Mouse (Mus musculus) liver, embryonic 13.5 days (tissue): ENCODE measurements around the gene Ccdc180. TPM values are rescaled to one million over a fixed set of nuclear protein-coding genes. Genes with fewer than 3 reads are reported as not detected.

Experiments used
- ATAC-seq: fragments of 200-750 bp; cut with Nextera tagmentation; 2 replicates; pipeline ENCODE4 v1.8.0; 2017; ENCODE audit warnings: low read depth, mild to moderate bottlenecking, moderate number of reproducible peaks, moderate library complexity
- DNase-seq: peaks from one replicate; pipeline ENCODE4 v3.0.0; 2022
- H3K27ac ChIP-seq: fragments of 300-500 bp; sonication (generic); 2 replicates; pipeline ENCODE4 v1.5.1; 2015; ENCODE audit warnings: moderate library complexity, mild to moderate bottlenecking, inconsistent platforms
- H3K27me3 ChIP-seq: fragments of 300-500 bp; sonication (generic); 2 replicates; pipeline ENCODE4 v1.6.1; 2015; ENCODE audit warnings: mild to moderate bottlenecking, inconsistent platforms
- H3K36me3 ChIP-seq: fragments of 300-500 bp; sonication (generic); 2 replicates; pipeline ENCODE4 v1.6.1; 2015; ENCODE audit warnings: mild to moderate bottlenecking, inconsistent platforms
- H3K4me1 ChIP-seq: fragments of 300-500 bp; sonication (generic); replicated peaks from 2 replicates; pipeline ENCODE4 v1.6.1; 2015; ENCODE audit warnings: inconsistent platforms
- H3K4me2 ChIP-seq: fragments of 300-500 bp; sonication (generic); 2 replicates; pipeline ENCODE4 v1.6.1; 2015; ENCODE audit warnings: inconsistent platforms, mild to moderate bottlenecking, moderate library complexity
- H3K4me3 ChIP-seq: fragments of 300-500 bp; sonication (generic); replicated peaks from 2 replicates; pipeline ENCODE4 v1.5.1; 2015; ENCODE audit warnings: mild to moderate bottlenecking, inconsistent platforms
- H3K9ac ChIP-seq: fragments of 300-500 bp; sonication (generic); 2 replicates; pipeline ENCODE4 v1.6.1; 2015; ENCODE audit warnings: mild to moderate bottlenecking, inconsistent platforms
- H3K9me3 ChIP-seq: fragments of 300-500 bp; sonication (generic); replicated peaks from 2 replicates; pipeline ENCODE4 v1.6.1; 2016; ENCODE audit warnings: inconsistent platforms
- WGBS: fragments of 180-500 bp; shearing (Covaris S2); methylation state at CpG from one replicate; pipeline ENCODE4 v1.1.7; 2015; ENCODE audit not compliant: insufficient replicate concordance; 5-methylcytosine and 5-hydroxymethylcytosine counted together
- polyA plus RNA-seq: library from polyadenylated mRNA; unstranded; fragments of >200 nt; fragmentation: Nextera tagmentation; extraction: Ambion mirVana; gene quantifications from 2 replicates; pipeline ENCODE4 v1.2.1, GENCODE M21; 2015

Gene Ccdc180
- polyA plus RNA-seq, 1 experiment from 2014 or later = 0.07 TPM

DNA sequence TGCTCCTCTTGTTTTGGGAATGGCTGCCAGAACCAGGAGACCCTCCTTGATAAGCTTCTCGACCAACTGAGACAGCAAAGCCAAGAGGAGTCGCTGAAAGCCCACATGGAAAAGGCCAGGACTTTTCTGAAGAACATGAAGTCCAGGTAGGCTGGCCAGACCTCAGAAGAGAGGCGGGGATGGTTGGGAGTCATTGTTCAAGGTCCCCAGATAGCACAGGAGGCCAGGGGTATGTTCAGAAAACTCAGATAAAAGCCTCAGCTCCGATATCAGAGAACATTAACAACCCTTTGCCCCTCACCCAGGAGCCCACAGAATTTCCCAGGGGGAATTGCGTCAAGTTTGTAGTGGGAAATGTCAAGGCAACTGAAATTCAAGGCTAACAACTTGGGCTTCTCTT lies 21.2 kb downstream of the Ccdc180 start:
- WGBS = 53% methylated on average over 5 of the region's 5 CpGs
- Histone ChIP-seq H3K4me2 (no peak overlapping the region), H3K27ac (no peak overlapping the region), H3K9me3 (no peaks in the 10 kb centered on the region), H3K27me3 (no peaks in the 10 kb centered on the region), H3K36me3 (no peaks in the 10 kb centered on the region), H3K4me1 (no peaks in the 10 kb centered on the region), H3K9ac (no peak overlapping the region), H3K4me3 (no peak overlapping the region)
- DNase-seq = no peak
- ATAC-seq = no peak

DNA sequence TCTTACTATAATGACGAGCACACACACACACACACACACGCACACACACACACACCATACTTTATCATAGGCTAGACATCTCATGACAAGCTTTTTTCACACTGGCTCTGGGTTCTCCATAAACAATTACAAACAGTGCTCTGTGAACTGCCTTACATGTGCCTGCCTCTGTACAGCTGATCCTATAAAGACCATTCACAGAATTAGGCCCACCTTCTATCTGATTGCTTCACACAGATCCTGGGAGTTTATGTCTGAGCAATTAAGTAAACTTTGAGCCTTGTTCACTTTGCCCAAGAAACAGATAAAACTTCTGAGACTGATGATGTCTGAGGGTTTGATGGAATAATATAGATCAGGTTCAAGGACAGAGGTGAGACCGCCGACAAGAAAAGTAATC lies 21.8 kb downstream of the Ccdc180 start:
- DNase-seq (no peak), ATAC-seq (no peak)
- Histone ChIP-seq H3K27me3 (no peaks in the 10 kb centered on the region), H3K27ac (no peak overlapping the region), H3K4me3 (no peak overlapping the region), H3K9ac (no peak overlapping the region), H3K9me3 (no peaks in the 10 kb centered on the region), H3K36me3 (no peaks in the 10 kb centered on the region), H3K4me1 (no peaks in the 10 kb centered on the region), H3K4me2 (no peak overlapping the region)
- 66% methylated on average over 4 of the region's 4 CpGs for WGBS

DNA sequence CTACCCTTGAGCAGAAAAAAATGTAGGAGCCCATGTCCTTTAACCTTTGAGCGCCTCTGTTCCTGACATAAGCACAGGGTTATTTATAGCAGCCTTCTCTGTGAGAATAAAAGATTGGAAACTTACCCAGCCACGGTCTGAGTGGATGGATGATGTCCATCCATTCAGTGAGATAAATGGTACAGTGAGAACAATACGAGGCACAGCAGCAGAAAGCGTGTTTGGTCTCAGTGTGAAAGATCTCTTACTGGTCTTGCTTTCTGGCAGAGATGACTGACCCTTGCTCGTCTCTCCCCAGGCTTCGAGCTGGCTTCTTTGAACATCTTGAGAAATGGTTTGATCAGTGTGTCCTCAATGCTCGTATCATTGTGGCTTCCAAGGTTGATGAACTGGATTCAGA lies 27.0 kb downstream of the Ccdc180 start:
- 51% methylated on average over 7 of the region's 7 CpGs for WGBS
- DNase-seq = no peak
- ATAC-seq = no peak

DNA sequence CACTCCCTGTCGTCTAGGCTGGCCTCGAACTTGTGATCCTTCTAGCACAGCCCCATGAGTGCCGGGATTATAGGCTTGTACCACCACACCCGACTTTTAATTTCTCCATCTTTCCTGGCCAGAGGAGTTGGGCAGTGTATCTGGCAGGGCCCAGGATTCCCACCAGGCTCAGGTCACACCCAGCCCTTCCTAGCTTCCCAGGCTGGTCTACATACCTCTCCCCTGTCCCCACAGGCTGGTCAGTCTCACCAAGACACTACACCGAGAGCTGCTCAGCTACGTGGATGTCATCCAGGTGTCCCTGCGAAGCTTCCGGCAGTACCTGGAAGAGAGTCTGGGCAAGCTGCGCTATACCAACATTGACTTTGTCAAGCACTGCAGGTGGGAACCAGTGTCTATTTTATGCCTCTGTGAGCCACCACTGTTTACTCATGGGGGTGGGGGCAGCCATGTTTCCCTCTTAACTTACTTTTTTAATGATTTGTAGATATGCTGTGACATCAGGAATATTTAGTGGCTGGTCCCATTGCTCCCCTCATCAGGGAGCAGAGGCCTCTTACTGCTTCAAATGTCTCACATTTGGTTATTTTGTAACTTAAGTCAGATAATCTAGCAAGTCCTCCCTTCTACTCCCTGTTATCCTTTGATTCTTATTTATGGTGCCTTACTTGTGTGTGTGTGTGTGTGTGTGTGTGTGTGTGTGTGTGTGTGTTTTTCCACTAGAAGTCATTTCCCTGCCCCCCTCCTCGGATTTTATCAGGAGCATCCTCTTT lies 31.7 kb downstream of the Ccdc180 start:
- no peak overlapping the region for H3K9ac ChIP-seq
- WGBS = 77% methylated on average over 10 of the region's 10 CpGs
- ATAC-seq = no peak

More for the DNA sequence above, 27.0 kb downstream of the Ccdc180 start:
- Histone ChIP-seq H3K9me3 (no peaks in the 10 kb centered on the region), H3K36me3 (no peaks in the 10 kb centered on the region), H3K27ac (no peak overlapping the region), H3K27me3 (no peaks in the 10 kb centered on the region), H3K4me2 (no peak overlapping the region), H3K4me3 (no peak overlapping the region), H3K9ac (no peak overlapping the region), H3K4me1 (no peaks in the 10 kb centered on the region)

DNA sequence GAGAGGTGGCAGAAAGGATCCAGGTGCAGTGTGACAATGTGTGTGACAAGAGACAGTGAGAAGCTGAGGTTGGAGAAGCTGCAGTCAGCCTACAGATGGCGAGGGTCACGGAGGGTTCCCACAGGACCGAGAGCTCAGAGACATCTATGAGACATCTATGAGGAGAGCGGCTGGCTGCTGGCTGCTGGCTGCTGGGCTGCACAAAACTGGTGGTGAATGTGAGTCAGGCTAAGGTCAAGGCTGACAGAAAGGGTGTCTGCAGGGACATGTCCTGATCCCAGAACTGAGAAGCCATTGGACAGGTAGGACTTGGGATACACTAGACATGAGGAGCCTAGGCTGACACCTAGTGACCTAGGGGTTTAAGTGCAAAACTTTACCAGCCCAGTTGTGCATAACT lies 33.9 kb downstream of the Ccdc180 start:
- H3K4me2 ChIP-seq = no peak overlapping the region
- DNase-seq (no peak), ATAC-seq (no peak)
- no peaks in the 10 kb centered on the region for H3K9me3 ChIP-seq
- no peak overlapping the region for H3K9ac ChIP-seq
- WGBS = 73% methylated on average over 4 of the region's 4 CpGs
- H3K27me3 ChIP-seq = no peaks in the 10 kb centered on the region
- H3K36me3 ChIP-seq = no peaks in the 10 kb centered on the region
- no peak overlapping the region for H3K4me3 ChIP-seq
- H3K27ac ChIP-seq = no peak overlapping the region
- no peaks in the 10 kb centered on the region for H3K4me1 ChIP-seq

More for the DNA sequence above, 31.7 kb downstream of the Ccdc180 start:
- Histone ChIP-seq H3K27ac (no peak overlapping the region), H3K27me3 (no peaks in the 10 kb centered on the region), H3K9me3 (no peaks in the 10 kb centered on the region), H3K4me3 (no peak overlapping the region), H3K4me2 (no peak overlapping the region), H3K4me1 (no peaks in the 10 kb centered on the region), H3K36me3 (no peaks in the 10 kb centered on the region)
- no peak for DNase-seq

DNA sequence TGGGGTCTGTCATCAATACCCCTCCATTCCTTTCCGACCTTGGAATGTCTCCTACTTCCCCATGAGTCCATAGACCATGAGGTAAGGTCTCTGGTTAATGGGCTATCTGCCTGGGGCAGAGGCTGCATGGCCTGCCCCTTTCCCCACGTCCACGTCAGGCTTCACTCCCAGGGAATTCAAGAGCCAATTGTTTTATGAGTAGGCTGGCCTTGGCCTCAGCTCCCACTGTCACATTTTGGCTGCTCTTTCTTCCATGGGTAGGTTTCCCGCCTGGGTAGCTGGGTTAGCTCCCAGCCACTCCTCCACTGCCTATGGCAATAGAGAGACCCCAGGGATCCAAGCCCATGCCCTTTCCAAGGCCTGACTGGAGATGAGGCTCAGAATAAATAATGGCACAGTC lies 38.5 kb downstream of the Ccdc180 start:
- Histone ChIP-seq H3K4me1 (no peaks in the 10 kb centered on the region), H3K27me3 (no peaks in the 10 kb centered on the region), H3K9me3 (no peaks in the 10 kb centered on the region), H3K9ac (no peak overlapping the region), H3K4me3 (no peak overlapping the region), H3K27ac (no peak overlapping the region), H3K36me3 (no peaks in the 10 kb centered on the region), H3K4me2 (no peak overlapping the region)
- WGBS = 67% methylated on average over 4 of the region's 4 CpGs
- DNase-seq (no peak), ATAC-seq (no peak)

DNA sequence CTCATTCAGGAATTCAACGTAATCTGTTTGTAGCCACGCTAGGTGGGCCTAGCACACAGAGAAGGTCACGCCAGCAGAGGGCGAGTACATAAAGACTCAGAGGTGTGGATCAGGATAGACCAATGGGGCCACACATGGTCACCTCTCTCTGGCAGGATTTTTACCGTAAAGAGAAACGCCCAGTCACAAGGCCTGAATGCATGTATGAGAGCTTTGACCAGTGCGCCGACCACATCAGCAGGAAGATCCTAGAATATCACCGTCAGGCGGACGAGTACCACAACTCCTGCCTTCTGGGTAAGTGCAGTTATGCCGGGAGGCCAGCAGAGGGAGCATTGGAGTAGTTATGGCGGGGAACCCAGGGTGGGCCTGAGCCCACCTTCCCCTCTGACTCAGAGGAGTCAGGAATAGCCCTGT lies 51.5 kb downstream of the Ccdc180 start:
- H3K4me3 ChIP-seq = no peak overlapping the region
- no peak overlapping the region for H3K9ac ChIP-seq
- 12% methylated on average over 13 of the region's 13 CpGs for WGBS
- peak overlapping the region; percentile 38 for H3K4me2 ChIP-seq
- no peaks in the 10 kb centered on the region for H3K27me3 ChIP-seq
- H3K9me3 ChIP-seq = no peaks in the 10 kb centered on the region
- no peak overlapping the region for H3K27ac ChIP-seq
- H3K36me3 ChIP-seq = no peaks in the 10 kb centered on the region
- ATAC-seq (no peak), DNase-seq (peak; percentile 9)
- H3K4me1 ChIP-seq = no peaks in the 10 kb centered on the region

DNA sequence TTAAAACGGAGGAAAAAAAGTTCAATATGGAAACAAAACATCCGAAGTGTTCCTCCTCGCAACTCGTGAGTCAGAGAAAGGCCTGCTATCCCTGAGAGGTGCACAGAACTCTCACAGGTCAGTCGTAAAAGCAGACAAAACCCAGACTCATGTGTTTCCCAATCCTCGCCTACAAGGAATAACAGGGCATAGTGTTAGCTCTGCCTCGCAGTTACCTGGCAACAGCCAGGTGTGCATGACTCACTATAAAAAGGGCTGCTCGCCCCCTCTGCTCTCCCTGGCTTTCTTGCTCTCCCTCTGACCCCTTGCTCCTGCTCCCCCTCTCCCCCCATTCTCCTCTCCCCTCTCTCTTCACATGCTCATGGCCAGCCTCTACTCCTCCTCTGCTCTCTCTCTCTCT lies 57.6 kb downstream of the Ccdc180 start:
- ATAC-seq = no peak
- 64% methylated on average over 8 of the region's 8 CpGs for whole genome bisulfite sequencing
- no peak for DNase-seq

DNA sequence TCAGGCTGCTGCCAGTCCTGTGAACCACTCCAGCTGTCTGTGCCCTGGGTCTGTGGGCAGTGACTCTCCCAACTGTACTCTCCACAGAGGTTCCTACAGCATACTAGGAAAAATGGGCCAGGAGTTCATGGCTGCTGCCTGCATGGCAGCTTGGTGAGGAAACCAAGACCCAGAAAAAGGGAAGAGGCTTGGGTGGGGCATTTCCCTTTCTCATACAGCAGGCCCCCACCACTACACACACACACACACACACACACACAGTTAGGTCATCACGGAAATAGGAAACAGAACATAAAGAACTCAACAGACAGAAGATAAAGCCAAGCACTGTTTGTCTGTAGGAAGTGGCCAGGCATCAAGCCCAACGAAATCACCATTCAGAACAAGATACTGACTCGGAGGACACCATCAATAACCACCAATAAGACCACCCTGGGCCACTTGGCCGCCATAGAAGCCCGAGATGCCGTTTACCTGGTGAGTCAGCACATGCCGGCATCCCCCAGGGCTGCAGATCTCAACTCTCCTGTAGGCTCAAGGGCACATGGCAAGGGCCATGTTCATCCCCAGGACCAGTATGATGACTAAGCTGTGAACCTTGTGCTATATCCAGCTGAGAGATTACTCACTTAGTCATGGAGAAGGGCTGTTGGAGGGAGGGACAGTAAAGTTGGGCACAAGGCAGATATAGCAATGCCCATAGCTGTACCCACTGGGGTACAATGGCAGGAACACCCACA lies 59.2 kb downstream of the Ccdc180 start:
- no peaks in the 10 kb centered on the region for H3K9me3 ChIP-seq
- DNase-seq = no peak
- no peaks in the 10 kb centered on the region for H3K27me3 ChIP-seq
- H3K36me3 ChIP-seq = no peaks in the 10 kb centered on the region
- no peaks in the 10 kb centered on the region; the same call in 1 of the 2 replicates for H3K4me1 ChIP-seq
- WGBS = 14% methylated on average over 7 of the region's 7 CpGs
- ATAC-seq = no peak
- no peak overlapping the region for H3K4me3 ChIP-seq
- H3K27ac ChIP-seq = no peak overlapping the region
- H3K9ac ChIP-seq = no peak overlapping the region
- no peak overlapping the region for H3K4me2 ChIP-seq

More for the DNA sequence above, 57.6 kb downstream of the Ccdc180 start:
- Histone ChIP-seq H3K4me2 (no peak overlapping the region), H3K4me1 (no peaks in the 10 kb centered on the region; the same call in 1 of the 2 replicates), H3K4me3 (no peak overlapping the region), H3K9ac (no peak overlapping the region), H3K27ac (no peak overlapping the region), H3K9me3 (no peaks in the 10 kb centered on the region), H3K36me3 (no peaks in the 10 kb centered on the region), H3K27me3 (no peaks in the 10 kb centered on the region)

DNA sequence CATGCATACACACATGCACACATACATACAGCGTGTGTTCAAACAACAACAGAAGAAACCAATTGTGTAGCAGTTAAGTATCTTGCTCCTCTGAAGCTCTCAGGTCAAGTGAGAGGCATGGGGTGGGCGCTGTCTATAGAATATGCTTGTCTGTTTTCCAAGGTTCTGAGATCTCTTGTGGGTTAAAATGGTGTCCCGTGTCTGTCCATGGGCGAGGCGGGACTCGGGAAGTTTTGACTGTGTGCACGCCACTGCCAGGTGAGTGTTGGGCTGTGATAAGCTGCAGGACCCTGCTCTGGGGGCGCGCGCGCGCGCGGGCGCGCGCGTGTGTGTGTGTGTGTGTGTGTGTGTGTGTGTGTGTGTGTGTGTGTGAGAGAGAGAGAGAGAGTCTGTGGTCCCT lies 61.7 kb downstream of the Ccdc180 start:
- Histone ChIP-seq H3K27me3 (no peaks in the 10 kb centered on the region), H3K27ac (no peak overlapping the region), H3K9me3 (no peaks in the 10 kb centered on the region), H3K9ac (no peak overlapping the region), H3K4me3 (no peak overlapping the region), H3K4me2 (no peak overlapping the region), H3K4me1 (no peaks in the 10 kb centered on the region; the same call in 1 of the 2 replicates), H3K36me3 (no peaks in the 10 kb centered on the region)
- 55% methylated on average over 11 of the region's 18 CpGs for WGBS
- ATAC-seq = no peak
- no peak for DNase-seq

DNA sequence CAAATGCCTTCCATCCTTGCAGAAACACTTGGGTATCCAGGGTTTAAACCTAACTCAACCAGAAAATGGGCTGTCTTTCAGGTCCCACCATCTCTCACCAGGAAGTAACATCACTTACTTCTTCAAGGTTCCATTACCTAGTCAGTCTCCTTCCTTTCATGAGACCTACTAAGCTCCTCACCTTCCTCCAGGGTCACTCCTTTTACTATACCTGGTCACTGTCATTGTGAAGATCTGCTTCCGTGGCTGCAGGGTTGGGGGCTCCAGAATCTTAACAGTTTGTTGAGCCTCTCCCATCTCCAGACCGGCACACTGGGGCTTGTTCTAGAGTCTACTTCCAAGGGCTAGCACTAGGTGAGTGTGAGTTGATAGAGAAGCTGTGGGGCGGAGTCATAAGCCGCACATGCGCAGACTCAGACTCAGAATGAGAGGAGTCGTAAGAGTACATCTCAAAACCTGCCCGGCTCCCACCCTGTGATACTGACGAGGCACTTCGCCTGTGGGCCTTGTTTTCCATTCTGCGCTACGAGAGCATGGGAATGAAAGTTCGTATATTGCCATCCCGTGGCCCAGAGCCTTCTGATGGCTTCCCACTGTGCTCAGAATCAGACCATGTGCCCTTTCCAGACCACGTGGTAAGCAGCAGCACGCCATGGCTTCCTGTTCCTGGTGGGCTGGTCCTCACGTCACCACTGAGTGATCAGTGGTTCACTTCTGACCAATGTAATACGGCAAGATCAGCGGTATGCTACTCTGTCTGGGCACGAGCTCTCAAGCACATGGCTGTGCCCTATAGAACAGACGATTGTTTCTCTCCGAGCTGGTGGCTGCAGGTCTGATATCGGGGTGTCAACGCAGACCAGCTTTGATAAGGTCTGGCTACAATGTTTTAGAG lies 63.2 kb downstream of the Ccdc180 start:
- no peak for DNase-seq
- H3K9ac ChIP-seq = no peak overlapping the region
- H3K4me1 ChIP-seq = no peaks in the 10 kb centered on the region; the same call in 1 of the 2 replicates
- no peak overlapping the region for H3K27ac ChIP-seq
- no peaks in the 10 kb centered on the region for H3K9me3 ChIP-seq
- H3K4me3 ChIP-seq = no peak overlapping the region
- 66% methylated on average over 23 of the region's 23 CpGs for WGBS
- H3K36me3 ChIP-seq = no peaks in the 10 kb centered on the region
- no peak for ATAC-seq
- H3K4me2 ChIP-seq = no peak overlapping the region
- H3K27me3 ChIP-seq = no peaks in the 10 kb centered on the region
